Mouse (Mus musculus): ENCODE measurements around the gene Ampd1. TPM values are rescaled to one million over a fixed set of nuclear protein-coding genes. Genes with fewer than 3 reads are reported as not detected.
A peak's percentile ranks its signal among the peaks of the same experiment; 100 is the strongest.

The Ampd1 gene
- polyA plus RNA-seq (2014; fragmentation: Nextera tagmentation; extraction: Ambion mirVana) = not detected in 2 replicates

DNA sequence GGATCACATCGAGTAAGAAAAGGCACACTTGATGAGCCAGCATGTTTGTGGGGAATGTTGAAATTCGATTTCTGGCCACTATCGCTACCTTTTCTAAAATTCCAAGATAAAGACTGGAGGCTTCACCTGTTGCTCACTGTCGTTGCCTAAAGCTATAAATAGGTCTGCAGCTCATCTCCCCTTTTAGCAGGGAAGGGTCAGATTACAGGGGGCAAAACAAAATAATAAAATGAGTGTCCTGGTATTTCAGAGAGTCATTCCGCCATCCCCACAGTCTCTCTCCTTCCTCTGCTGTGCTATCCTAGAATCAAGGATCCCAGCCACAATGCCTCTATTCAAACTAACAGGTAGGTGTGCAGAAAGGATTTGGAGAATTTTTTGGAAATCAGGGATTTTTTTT is at the start of gene Ampd1:
TSS of gene Ampd1 (plus strand) at position 244 of the 400 bp plus-strand sequence.
- ATAC-seq (ENCODE audit: insufficient number of reproducible peaks, insufficient read depth, low FRiP score, low read depth) = no peak
- WGBS = 56% methylated on average over 5 of the region's 5 CpGs
- Histone ChIP-seq H3K27me3 (ENCODE audit: control insufficient read depth, insufficient read depth, low read length) (no peaks in the 10 kb centered on the region), H3K36me3 (ENCODE audit: control insufficient read depth, insufficient read depth, low read length) (peaks cover 5% of the 10 kb centered on the region), H3K9ac (replicated peaks; ENCODE audit: low read depth, low read length) (no peak within 1 kb of the TSS), H3K4me2 (replicated peaks; ENCODE audit: low read depth, low read length) (no peak within 1 kb of the TSS), H3K9me3 (ENCODE audit: control insufficient read depth, low read depth, low read length) (no peaks in the 10 kb centered on the region), H3K4me1 (ENCODE audit: control insufficient read depth, insufficient read depth, low read length) (no peaks in the 10 kb centered on the region), H3K4me3 (ENCODE audit: low read depth, low read length) (no peak within 1 kb of the TSS), H3K27ac (ENCODE audit: low read length) (no peak within 1 kb of the TSS)

DNA sequence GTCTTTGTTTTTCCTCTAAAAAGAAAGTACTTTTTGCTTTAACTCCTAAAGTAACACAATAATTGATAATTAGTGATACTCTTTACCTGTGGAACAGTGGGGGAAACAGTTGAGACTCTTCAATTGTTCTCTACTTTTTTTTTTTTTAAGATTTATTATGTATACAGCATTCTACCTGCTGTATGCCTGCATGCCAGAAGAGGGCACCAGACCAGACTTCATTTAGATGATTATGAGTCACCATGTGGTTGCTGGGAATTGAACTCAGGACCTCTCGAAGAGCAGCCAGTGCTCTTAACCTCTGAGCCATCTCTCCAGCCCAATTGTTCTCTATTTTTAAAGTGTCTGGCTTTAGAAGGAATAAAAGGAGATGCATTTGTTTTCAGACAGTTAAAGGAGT is 47.6 kb upstream of the Ampd1 start:
- ATAC-seq (ENCODE audit: insufficient number of reproducible peaks, insufficient read depth, low FRiP score, low read depth) = no peak
- Histone ChIP-seq H3K9ac (replicated peaks; ENCODE audit: low read depth, low read length) (no peak overlapping the region), H3K4me3 (ENCODE audit: low read depth, low read length) (no peak overlapping the region), H3K4me2 (replicated peaks; ENCODE audit: low read depth, low read length) (no peak overlapping the region), H3K27me3 (ENCODE audit: control insufficient read depth, insufficient read depth, low read length) (no peaks in the 10 kb centered on the region), H3K9me3 (ENCODE audit: control insufficient read depth, low read depth, low read length) (no peaks in the 10 kb centered on the region), H3K36me3 (ENCODE audit: control insufficient read depth, insufficient read depth, low read length) (peaks cover 24% of the 10 kb centered on the region), H3K27ac (ENCODE audit: low read length) (no peak overlapping the region), H3K4me1 (ENCODE audit: control insufficient read depth, insufficient read depth, low read length) (peaks cover 4% of the 10 kb centered on the region; the same call in 1 of the 2 replicates)
- 100% methylated on average over 1 of the region's 1 CpGs for WGBS

GRCm38 (mm10) chr3:103040285-103040684 is 33.5 kb upstream of the Ampd1 start:
- no peak overlapping the region for H3K9ac ChIP-seq (replicated peaks; ENCODE audit: low read depth, low read length)
- no peaks in the 10 kb centered on the region for H3K27me3 ChIP-seq (ENCODE audit: control insufficient read depth, insufficient read depth, low read length)
- no peak overlapping the region for H3K4me2 ChIP-seq (replicated peaks; ENCODE audit: low read depth, low read length)
- H3K27ac ChIP-seq (ENCODE audit: low read length) = no peak overlapping the region
- no peak overlapping the region for H3K4me3 ChIP-seq (ENCODE audit: low read depth, low read length)
- H3K9me3 ChIP-seq (ENCODE audit: control insufficient read depth, low read depth, low read length) = no peaks in the 10 kb centered on the region
- 91% methylated on average over 6 of the region's 6 CpGs for WGBS
- H3K4me1 ChIP-seq (ENCODE audit: control insufficient read depth, insufficient read depth, low read length) = no peaks in the 10 kb centered on the region
- ATAC-seq (ENCODE audit: insufficient number of reproducible peaks, insufficient read depth, low FRiP score, low read depth) = no peak
- peaks cover 62% of the 10 kb centered on the region for H3K36me3 ChIP-seq (ENCODE audit: control insufficient read depth, insufficient read depth, low read length)

DNA sequence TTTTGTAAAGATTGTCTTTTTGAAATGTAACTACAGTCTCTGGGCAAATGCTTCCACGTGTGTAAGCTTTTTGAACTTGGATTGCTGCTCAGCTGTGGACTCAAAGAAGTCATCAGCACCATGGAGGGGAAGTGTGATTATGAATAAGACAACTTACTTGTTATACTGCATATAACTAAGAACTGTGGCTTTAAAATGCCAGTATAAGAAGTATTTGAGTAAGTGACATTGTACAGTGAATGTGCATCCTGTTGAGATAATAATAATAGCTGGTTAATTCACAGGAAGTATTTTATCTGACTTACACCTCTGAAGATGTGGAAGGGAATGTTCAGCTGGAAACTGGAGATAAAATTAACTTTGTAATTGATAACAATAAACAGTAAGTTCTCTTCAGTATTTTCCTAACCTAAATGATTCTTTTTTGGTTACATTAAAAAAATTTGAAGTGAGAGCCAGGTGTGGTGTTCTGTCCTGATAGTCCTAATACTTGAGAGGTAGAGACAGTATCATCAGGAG is 32.9 kb upstream of the Ampd1 start:
- Histone ChIP-seq H3K36me3 (ENCODE audit: control insufficient read depth, insufficient read depth, low read length) (peaks cover 68% of the 10 kb centered on the region), H3K9me3 (ENCODE audit: control insufficient read depth, low read depth, low read length) (no peaks in the 10 kb centered on the region), H3K9ac (replicated peaks; ENCODE audit: low read depth, low read length) (no peak overlapping the region), H3K4me1 (ENCODE audit: control insufficient read depth, insufficient read depth, low read length) (no peaks in the 10 kb centered on the region), H3K27ac (ENCODE audit: low read length) (no peak overlapping the region), H3K4me2 (replicated peaks; ENCODE audit: low read depth, low read length) (no peak overlapping the region), H3K4me3 (ENCODE audit: low read depth, low read length) (no peak overlapping the region), H3K27me3 (ENCODE audit: control insufficient read depth, insufficient read depth, low read length) (no peaks in the 10 kb centered on the region)
- ATAC-seq (ENCODE audit: insufficient number of reproducible peaks, insufficient read depth, low FRiP score, low read depth) = no peak
- 73% methylated on average over 1 of the region's 1 CpGs for WGBS

DNA sequence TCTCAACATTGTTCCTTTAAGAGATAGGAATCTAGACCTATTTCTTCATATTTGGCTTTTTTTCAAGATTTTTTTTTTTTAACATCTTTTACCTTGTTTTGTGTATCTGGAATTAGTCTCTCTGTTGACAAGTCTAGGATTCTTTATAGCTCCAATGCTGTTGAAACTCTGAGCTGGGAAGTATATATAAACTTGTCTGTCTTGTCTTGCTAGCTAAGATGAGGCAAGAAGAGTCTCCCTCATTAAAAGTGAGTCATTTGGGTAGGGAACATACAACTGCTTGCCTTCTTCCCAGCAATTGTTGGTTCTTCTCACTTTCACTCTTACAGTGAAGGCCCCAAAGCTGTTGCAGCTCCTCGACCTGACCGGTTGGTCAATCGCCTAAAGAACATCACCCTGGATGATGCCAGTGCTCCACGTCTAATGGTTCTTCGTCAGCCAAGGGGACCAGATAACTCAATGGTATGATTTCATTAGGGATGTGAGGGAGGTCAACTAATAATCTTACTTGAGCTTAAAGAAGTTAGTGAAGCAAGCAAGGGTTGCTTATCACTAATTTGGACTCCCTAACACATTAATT is 17.7 kb upstream of the Ampd1 start:
- WGBS = 92% methylated on average over 5 of the region's 5 CpGs
- H3K27me3 ChIP-seq (ENCODE audit: control insufficient read depth, insufficient read depth, low read length) = no peaks in the 10 kb centered on the region
- H3K4me3 ChIP-seq (ENCODE audit: low read depth, low read length) = no peak overlapping the region
- H3K9me3 ChIP-seq (ENCODE audit: control insufficient read depth, low read depth, low read length) = no peaks in the 10 kb centered on the region
- no peak for ATAC-seq (ENCODE audit: insufficient number of reproducible peaks, insufficient read depth, low FRiP score, low read depth)
- no peak overlapping the region for H3K4me2 ChIP-seq (replicated peaks; ENCODE audit: low read depth, low read length)
- peaks cover 65% of the 10 kb centered on the region for H3K36me3 ChIP-seq (ENCODE audit: control insufficient read depth, insufficient read depth, low read length)
- peaks cover 5% of the 10 kb centered on the region; the same call in 1 of the 2 replicates for H3K4me1 ChIP-seq (ENCODE audit: control insufficient read depth, insufficient read depth, low read length)
- no peak overlapping the region for H3K27ac ChIP-seq (ENCODE audit: low read length)
- no peak overlapping the region for H3K9ac ChIP-seq (replicated peaks; ENCODE audit: low read depth, low read length)

- Histone ChIP-seq H3K27me3 (ENCODE audit: control insufficient read depth, insufficient read depth, low read length) (no peaks in the 10 kb centered on the region), H3K9ac (replicated peaks; ENCODE audit: low read depth, low read length) (no peak overlapping the region), H3K4me1 (ENCODE audit: control insufficient read depth, insufficient read depth, low read length) (peaks cover 5% of the 10 kb centered on the region; the same call in 1 of the 2 replicates), H3K4me2 (replicated peaks; ENCODE audit: low read depth, low read length) (peak overlapping the region; percentile 51), H3K9me3 (ENCODE audit: control insufficient read depth, low read depth, low read length) (no peaks in the 10 kb centered on the region), H3K36me3 (ENCODE audit: control insufficient read depth, insufficient read depth, low read length) (peaks cover 63% of the 10 kb centered on the region), H3K4me3 (ENCODE audit: low read depth, low read length) (peak overlapping the region; percentile 85), H3K27ac (ENCODE audit: low read length) (peak overlapping the region; percentile 66; the same call in 1 of the 2 replicates)
- peak; percentile 42; the same call in 1 of the 2 replicates for ATAC-seq (ENCODE audit: insufficient number of reproducible peaks, insufficient read depth, low FRiP score, low read depth)
- WGBS = 4% methylated on average over 10 of the region's 10 CpGs
Observed at GRCm38 (mm10) chr3:103057752-103058151, 16.1 kb upstream of the Ampd1 start.

DNA sequence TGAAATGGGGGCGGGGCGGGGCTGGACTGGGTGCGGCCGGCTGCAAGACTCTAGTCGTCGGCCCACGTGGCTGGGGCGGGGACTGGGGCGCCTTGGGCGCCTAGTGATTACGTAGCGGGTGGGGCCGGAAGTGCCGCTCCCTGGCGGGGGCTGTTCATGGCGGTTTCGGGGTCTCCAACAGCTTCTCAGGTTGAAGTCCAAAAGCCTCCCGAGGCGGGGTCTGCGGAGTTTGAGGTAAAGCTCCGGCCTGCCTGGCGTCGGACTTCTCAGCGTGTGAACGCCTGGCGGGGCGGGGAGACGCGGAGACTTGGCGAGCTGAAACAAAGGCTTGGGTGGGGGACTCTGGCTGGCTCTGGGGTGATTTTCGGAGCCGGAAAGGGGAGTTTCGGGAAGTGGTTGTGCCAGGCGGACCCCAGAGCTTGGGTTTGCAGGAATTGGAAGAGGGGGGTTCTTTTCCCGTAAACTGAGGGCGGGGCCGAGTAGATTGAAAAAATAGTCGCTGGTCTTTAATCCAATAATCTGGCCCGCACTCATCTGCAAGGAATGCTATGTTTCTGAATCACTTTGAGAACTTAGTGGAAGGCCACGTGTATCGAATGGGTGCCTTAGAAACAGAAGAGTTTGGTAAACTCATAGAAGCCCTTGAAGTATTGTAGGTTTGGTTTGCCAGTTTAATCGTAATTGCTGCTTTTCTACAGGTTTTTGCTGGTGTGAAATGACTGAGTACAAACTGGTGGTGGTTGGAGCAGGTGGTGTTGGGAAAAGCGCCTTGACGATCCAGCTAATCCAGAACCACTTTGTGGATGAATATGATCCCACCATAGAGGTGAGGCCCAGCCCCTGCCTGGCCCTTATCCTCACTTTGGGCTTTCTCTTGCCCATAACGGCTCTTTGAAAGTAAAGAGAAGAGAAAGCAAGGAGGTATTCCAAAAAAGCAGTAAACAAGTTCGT is 15.3 kb upstream of the Ampd1 start, which contains the start of gene Nras:
TSS of gene Nras (plus strand) at position 79 of the 951 bp plus-strand sequence.
- H3K36me3 ChIP-seq (ENCODE audit: control insufficient read depth, insufficient read depth, low read length) = peaks cover 66% of the 10 kb centered on the region

DNA sequence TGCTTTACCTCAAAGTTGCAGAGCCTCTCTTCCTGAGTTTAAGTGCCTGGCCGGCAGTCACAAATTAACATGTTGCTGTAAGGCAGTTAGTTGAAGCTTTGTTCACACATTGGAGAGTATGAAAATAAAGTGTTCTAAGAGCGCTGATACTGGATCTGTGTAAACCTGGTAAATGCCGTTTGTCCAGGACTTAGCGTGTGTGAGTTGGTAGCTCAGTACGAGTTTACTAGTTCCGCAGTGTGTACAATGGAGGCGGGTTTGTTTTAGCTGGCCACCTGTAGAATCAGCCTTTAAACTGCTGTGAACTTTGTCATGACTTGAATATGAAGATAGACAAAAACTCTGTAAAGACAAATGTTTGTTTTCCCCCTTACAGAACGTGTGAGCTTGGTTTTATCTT is 6.9 kb upstream of the Ampd1 start:
- H3K4me3 ChIP-seq (ENCODE audit: low read depth, low read length) = no peak overlapping the region
- no peaks in the 10 kb centered on the region for H3K27me3 ChIP-seq (ENCODE audit: control insufficient read depth, insufficient read depth, low read length)
- no peak overlapping the region for H3K4me2 ChIP-seq (replicated peaks; ENCODE audit: low read depth, low read length)
- H3K4me1 ChIP-seq (ENCODE audit: control insufficient read depth, insufficient read depth, low read length) = no peaks in the 10 kb centered on the region
- no peak overlapping the region for H3K27ac ChIP-seq (ENCODE audit: low read length)
- 78% methylated on average over 8 of the region's 8 CpGs for WGBS
- no peak for ATAC-seq (ENCODE audit: insufficient number of reproducible peaks, insufficient read depth, low FRiP score, low read depth)
- H3K9ac ChIP-seq (replicated peaks; ENCODE audit: low read depth, low read length) = no peak overlapping the region
- no peaks in the 10 kb centered on the region for H3K9me3 ChIP-seq (ENCODE audit: control insufficient read depth, low read depth, low read length)
- H3K36me3 ChIP-seq (ENCODE audit: control insufficient read depth, insufficient read depth, low read length) = peaks cover 52% of the 10 kb centered on the region

More for the DNA sequence above, 15.3 kb upstream of the Ampd1 start, which contains the start of gene Nras:
- Histone ChIP-seq H3K9ac (replicated peaks; ENCODE audit: low read depth, low read length) (peak within 1 kb of the TSS; percentile 79), H3K27ac (ENCODE audit: low read length) (peak within 1 kb of the TSS; percentile 97), H3K4me1 (ENCODE audit: control insufficient read depth, insufficient read depth, low read length) (peaks cover 5% of the 10 kb centered on the region; the same call in 1 of the 2 replicates), H3K4me3 (ENCODE audit: low read depth, low read length) (peak within 1 kb of the TSS; percentile 85), H3K27me3 (ENCODE audit: control insufficient read depth, insufficient read depth, low read length) (no peaks in the 10 kb centered on the region), H3K4me2 (replicated peaks; ENCODE audit: low read depth, low read length) (peak within 1 kb of the TSS; percentile 84), H3K9me3 (ENCODE audit: control insufficient read depth, low read depth, low read length) (no peaks in the 10 kb centered on the region)
- ATAC-seq (ENCODE audit: insufficient number of reproducible peaks, insufficient read depth, low FRiP score, low read depth) = peak; percentile 98
- WGBS = 2% methylated on average over 46 of the region's 46 CpGs
